Mouse (Mus musculus) midbrain, embryonic 13.5 days (tissue): ENCODE measurements around the gene Olr1. TPM values are rescaled to one million over a fixed set of nuclear protein-coding genes. Genes with fewer than 3 reads are reported as not detected.
"Not testable (repeated sequence)": the region's sequence is repeated elsewhere in the genome, so short reads cannot be mapped to it uniquely, and the experiment has no call there.

Experiments used
- ATAC-seq: fragments of 200-750 bp; cut with Nextera tagmentation; 2 replicates; pipeline ENCODE4 v1.8.0; 2017; ENCODE audit warnings: mild to moderate bottlenecking, moderate TSS enrichment, moderate library complexity
- H3K27ac ChIP-seq: fragments of 300-500 bp; sonication (generic); 2 replicates; pipeline ENCODE4 v1.5.1; 2015; ENCODE audit warnings: inconsistent platforms, mild to moderate bottlenecking, moderate library complexity
- H3K27me3 ChIP-seq: fragments of 300-500 bp; sonication (generic); 2 replicates; pipeline ENCODE4 v1.6.1; 2015; ENCODE audit warnings: mild to moderate bottlenecking, inconsistent platforms
- H3K36me3 ChIP-seq: fragments of 300-500 bp; sonication (generic); 2 replicates; pipeline ENCODE4 v1.6.1; 2015; ENCODE audit warnings: mild to moderate bottlenecking, inconsistent platforms
- H3K4me1 ChIP-seq: fragments of 300-500 bp; sonication (generic); replicated peaks from 2 replicates; pipeline ENCODE4 v1.6.1; 2015; ENCODE audit warnings: inconsistent platforms
- H3K4me2 ChIP-seq: fragments of 300-500 bp; sonication (generic); replicated peaks from 2 replicates; pipeline ENCODE4 v1.6.1; 2015; ENCODE audit warnings: moderate library complexity, mild to moderate bottlenecking, inconsistent platforms
- H3K4me3 ChIP-seq: fragments of 300-500 bp; sonication (generic); replicated peaks from 2 replicates; pipeline ENCODE4 v1.5.1; 2015; ENCODE audit warnings: mild to moderate bottlenecking, inconsistent platforms
- H3K9ac ChIP-seq: fragments of 300-500 bp; sonication (generic); replicated peaks from 2 replicates; pipeline ENCODE4 v1.6.1; 2015; ENCODE audit warnings: mild to moderate bottlenecking, inconsistent platforms
- H3K9me3 ChIP-seq: fragments of 300-500 bp; sonication (generic); 2 replicates; pipeline ENCODE4 v1.6.1; 2016; ENCODE audit warnings: mild to moderate bottlenecking, inconsistent platforms
- WGBS: fragments of 180-500 bp; shearing (Covaris S2); methylation state at CpG from one replicate; pipeline ENCODE4 v1.1.7; 2015; 5-methylcytosine and 5-hydroxymethylcytosine counted together
- polyA plus RNA-seq: library from polyadenylated mRNA; unstranded; fragments of >200 nt; fragmentation: Nextera tagmentation; extraction: Ambion mirVana; gene quantifications from 2 replicates; pipeline ENCODE4 v1.2.1, GENCODE M21; 2015

The Olr1 gene
- polyA plus RNA-seq, 1 experiment from 2014 or later = not detected

- WGBS = 76% methylated on average over 6 of the region's 6 CpGs
- no peak overlapping the region for H3K27ac ChIP-seq
- no peak overlapping the region for H3K4me3 ChIP-seq
Observed at GRCm38 (mm10) chr6:129510120-129510911, 3.4 kb upstream of the Olr1 start.

GRCm38 (mm10) chr6:129503471-129503870, 3.5 kb downstream of the Olr1 start:
- H3K4me1 ChIP-seq = no peaks in the 10 kb centered on the region
- no peaks in the 10 kb centered on the region for H3K27me3 ChIP-seq
- H3K27ac ChIP-seq = no peak overlapping the region
- WGBS = 84% methylated on average over 2 of the region's 2 CpGs
- H3K4me3 ChIP-seq = no peak overlapping the region
- H3K9ac ChIP-seq = no peak overlapping the region
- no peak overlapping the region for H3K4me2 ChIP-seq
- no peaks in the 10 kb centered on the region for H3K36me3 ChIP-seq
- no peaks in the 10 kb centered on the region; the same call in 1 of the 2 replicates for H3K9me3 ChIP-seq
- ATAC-seq = no peak

More at GRCm38 (mm10) chr6:129510120-129510911, 3.4 kb upstream of the Olr1 start:
- Histone ChIP-seq H3K36me3 (no peaks in the 10 kb centered on the region), H3K27me3 (no peaks in the 10 kb centered on the region), H3K9ac (no peak overlapping the region), H3K4me1 (no peaks in the 10 kb centered on the region), H3K9me3 (no peaks in the 10 kb centered on the region), H3K4me2 (no peak overlapping the region)
- no peak for ATAC-seq

- H3K4me3 ChIP-seq, H3K27ac ChIP-seq, H3K36me3 ChIP-seq, H3K4me2 ChIP-seq, ATAC-seq, H3K27me3 ChIP-seq, H3K9me3 ChIP-seq, H3K9ac ChIP-seq, H3K4me1 ChIP-seq: not testable (repeated sequence)
- WGBS = 90% methylated on average over 1 of the region's 1 CpGs
Observed at GRCm38 (mm10) chr6:129499516-129499915, 7.4 kb downstream of the Olr1 start.

GRCm38 (mm10) chr6:129497345-129498218, 9.4 kb downstream of the Olr1 start:
- Histone ChIP-seq H3K36me3 (no peaks in the 10 kb centered on the region), H3K9ac (no peak overlapping the region), H3K4me3 (no peak overlapping the region), H3K27ac (no peak overlapping the region), H3K9me3 (no peaks in the 10 kb centered on the region), H3K4me1 (no peaks in the 10 kb centered on the region), H3K4me2 (no peak overlapping the region), H3K27me3 (no peaks in the 10 kb centered on the region)
- WGBS = 90% methylated on average over 3 of the region's 3 CpGs
- ATAC-seq = no peak

- H3K9me3 ChIP-seq = no peaks in the 10 kb centered on the region
- 81% methylated on average over 4 of the region's 4 CpGs for WGBS
- H3K4me3 ChIP-seq = no peak overlapping the region
- no peak overlapping the region for H3K27ac ChIP-seq
- no peaks in the 10 kb centered on the region for H3K4me1 ChIP-seq
- no peaks in the 10 kb centered on the region for H3K27me3 ChIP-seq
- no peak for ATAC-seq
- H3K4me2 ChIP-seq = no peak overlapping the region
- H3K36me3 ChIP-seq = no peaks in the 10 kb centered on the region
- no peak overlapping the region for H3K9ac ChIP-seq
Observed at GRCm38 (mm10) chr6:129494924-129495323, 12.0 kb downstream of the Olr1 start.

- H3K4me2 ChIP-seq = 0 out of 2 replicates have a peak overlapping the region, but pooled peaks have one; percentile 6
- H3K4me3 ChIP-seq = no peak overlapping the region
- ATAC-seq = peak; percentile 86
- WGBS = 61% methylated on average over 8 of the region's 8 CpGs
- H3K36me3 ChIP-seq = no peaks in the 10 kb centered on the region
- H3K27me3 ChIP-seq = no peaks in the 10 kb centered on the region
- no peak overlapping the region for H3K9ac ChIP-seq
- H3K4me1 ChIP-seq = peaks cover 8% of the 10 kb centered on the region; the same call in 1 of the 2 replicates
- H3K27ac ChIP-seq = peak overlapping the region; percentile 61
- H3K9me3 ChIP-seq = no peaks in the 10 kb centered on the region
Observed at GRCm38 (mm10) chr6:129480089-129480958, 26.6 kb downstream of the Olr1 start.

GRCm38 (mm10) chr6:129476404-129477126, 30.4 kb downstream of the Olr1 start:
- WGBS = 39% methylated on average over 13 of the region's 13 CpGs
- no peak overlapping the region for H3K4me3 ChIP-seq

GRCm38 (mm10) chr6:129472627-129473026, 34.3 kb downstream of the Olr1 start:
- no peak overlapping the region for H3K4me2 ChIP-seq
- H3K27me3 ChIP-seq = no peaks in the 10 kb centered on the region
- H3K4me3 ChIP-seq = no peak overlapping the region
- H3K4me1 ChIP-seq = no peaks in the 10 kb centered on the region
- ATAC-seq = no peak
- WGBS = 85% methylated on average over 5 of the region's 5 CpGs
- no peak overlapping the region for H3K9ac ChIP-seq
- H3K9me3 ChIP-seq = no peaks in the 10 kb centered on the region
- no peaks in the 10 kb centered on the region for H3K36me3 ChIP-seq
- no peak overlapping the region for H3K27ac ChIP-seq

More at GRCm38 (mm10) chr6:129476404-129477126, 30.4 kb downstream of the Olr1 start:
- Histone ChIP-seq H3K36me3 (no peaks in the 10 kb centered on the region), H3K4me1 (peaks cover 8% of the 10 kb centered on the region; the same call in 1 of the 2 replicates), H3K9me3 (no peaks in the 10 kb centered on the region), H3K9ac (no peak overlapping the region), H3K27ac (no peak overlapping the region), H3K4me2 (no peak overlapping the region), H3K27me3 (no peaks in the 10 kb centered on the region)
- no peak for ATAC-seq

- H3K4me3 ChIP-seq = no peak overlapping the region
- ATAC-seq = no peak
- no peak overlapping the region for H3K27ac ChIP-seq
- no peaks in the 10 kb centered on the region for H3K9me3 ChIP-seq
- H3K36me3 ChIP-seq = no peaks in the 10 kb centered on the region
- 93% methylated on average over 6 of the region's 6 CpGs for WGBS
- H3K4me1 ChIP-seq = no peaks in the 10 kb centered on the region
- H3K4me2 ChIP-seq = no peak overlapping the region
- no peak overlapping the region for H3K9ac ChIP-seq
- H3K27me3 ChIP-seq = no peaks in the 10 kb centered on the region
Observed at GRCm38 (mm10) chr6:129471386-129471785, 35.6 kb downstream of the Olr1 start.

- no peaks in the 10 kb centered on the region for H3K27me3 ChIP-seq
- no peaks in the 10 kb centered on the region for H3K9me3 ChIP-seq
- ATAC-seq = 0 out of 2 replicates have a peak, but pooled peaks have one; percentile 48
- H3K36me3 ChIP-seq = no peaks in the 10 kb centered on the region
- 61% methylated on average over 13 of the region's 13 CpGs for WGBS
- H3K27ac ChIP-seq = no peak within 1 kb of the TSS
- H3K4me2 ChIP-seq = no peak within 1 kb of the TSS
- H3K4me1 ChIP-seq = no peaks in the 10 kb centered on the region
- no peak within 1 kb of the TSS for H3K4me3 ChIP-seq
- H3K9ac ChIP-seq = no peak within 1 kb of the TSS
Observed at GRCm38 (mm10) chr6:129451411-129452039, 55.4 kb downstream of the Olr1 start, which contains the start of gene Clec1a. TSS of gene Clec1a (minus strand) at chr6:129452000.
